Mouse (Mus musculus) heart, embryonic 13.5 days (tissue): ENCODE measurements at regions not wholly inside any gene's neighbourhood (a gene's known extent, or its start where the extent isn't known, plus 50 kb on each side); places are given as distances from the start of the nearest gene placed in this dataset.

ENCODE experiments used
- ATAC-seq: fragments of 200-750 bp; cut with Nextera tagmentation; 2 replicates; pipeline ENCODE4 v1.8.0; 2017; ENCODE audit warnings: moderate TSS enrichment; ENCODE audit not compliant: insufficient number of reproducible peaks, low FRiP score, low TSS enrichment; ENCODE audit errors: extremely low read depth
- H3K27ac ChIP-seq: fragments of 300-500 bp; sonication (generic); replicated peaks from 2 replicates; pipeline ENCODE4 v1.5.1; 2015; ENCODE audit warnings: moderate library complexity, mild to moderate bottlenecking, inconsistent platforms
- H3K27me3 ChIP-seq: fragments of 300-500 bp; sonication (generic); replicated peaks from 2 replicates; pipeline ENCODE4 v1.6.1; 2015; ENCODE audit warnings: mild to moderate bottlenecking, inconsistent platforms
- H3K36me3 ChIP-seq: fragments of 300-500 bp; sonication (generic); 2 replicates; pipeline ENCODE4 v1.6.1; 2015; ENCODE audit warnings: mild to moderate bottlenecking, inconsistent platforms
- H3K4me1 ChIP-seq: fragments of 300-500 bp; sonication (generic); 2 replicates; pipeline ENCODE4 v1.6.1; 2015; ENCODE audit warnings: inconsistent platforms
- H3K4me2 ChIP-seq: fragments of 300-500 bp; sonication (generic); 2 replicates; pipeline ENCODE4 v1.6.1; 2015; ENCODE audit warnings: inconsistent platforms, mild to moderate bottlenecking, moderate library complexity
- H3K4me3 ChIP-seq: fragments of 300-500 bp; sonication (generic); 2 replicates; pipeline ENCODE4 v1.5.1; 2015; ENCODE audit warnings: moderate library complexity, mild to moderate bottlenecking, inconsistent platforms
- H3K9ac ChIP-seq: fragments of 300-500 bp; sonication (generic); 2 replicates; pipeline ENCODE4 v1.6.1; 2015; ENCODE audit warnings: inconsistent platforms, mild to moderate bottlenecking, moderate library complexity
- H3K9me3 ChIP-seq: fragments of 300-500 bp; sonication (generic); 2 replicates; pipeline ENCODE4 v1.6.1; 2016; ENCODE audit warnings: inconsistent platforms
- WGBS: fragments of 180-500 bp; shearing (Covaris S2); methylation state at CpG from one replicate; pipeline ENCODE4 v1.1.7; 2015; ENCODE audit warnings: mixed read lengths; 5-methylcytosine and 5-hydroxymethylcytosine counted together

- Histone ChIP-seq H3K36me3 (no peaks in the 10 kb centered on the region), H3K27me3 (no peaks in the 10 kb centered on the region), H3K4me1 (no peaks in the 10 kb centered on the region), H3K4me3 (no peak overlapping the region), H3K27ac (no peak overlapping the region), H3K9me3 (no peaks in the 10 kb centered on the region), H3K9ac (no peak overlapping the region), H3K4me2 (no peak overlapping the region)
- ATAC-seq: no peak
- 61% methylated on average over 4 of the region's 4 CpGs for WGBS
Measured at GRCm38 (mm10) chr3:134118898-134119297, 117.4 kb upstream of the Cxxc4 start.

DNA sequence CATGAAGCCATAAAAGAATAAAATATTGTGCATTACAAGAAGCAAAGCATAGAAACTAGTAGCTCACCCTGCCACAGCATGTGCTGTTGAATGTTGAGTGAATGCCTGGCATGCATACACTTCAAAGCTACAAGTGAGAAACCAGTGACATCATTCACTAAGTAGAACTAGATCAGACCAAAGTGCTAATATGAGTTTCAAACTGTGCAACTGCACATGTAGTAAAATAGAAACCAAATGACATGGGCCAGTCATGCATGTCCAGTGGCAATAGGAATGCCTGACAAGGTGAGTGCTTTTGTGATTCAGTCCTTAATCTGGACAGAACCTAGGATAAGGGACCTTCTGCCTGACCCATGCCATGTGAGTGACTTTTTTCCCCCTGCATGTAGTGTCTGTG is 111.3 kb upstream of the Cxxc4 start:
- Histone ChIP-seq H3K9me3 (no peaks in the 10 kb centered on the region), H3K36me3 (no peaks in the 10 kb centered on the region), H3K4me1 (no peaks in the 10 kb centered on the region), H3K4me3 (no peak overlapping the region), H3K27me3 (no peaks in the 10 kb centered on the region), H3K27ac (no peak overlapping the region), H3K9ac (no peak overlapping the region), H3K4me2 (no peak overlapping the region)
- no peak for ATAC-seq

GRCm38 (mm10) chr3:134130412-134130811 is 105.9 kb upstream of the Cxxc4 start:
- no peak overlapping the region for H3K4me3 ChIP-seq
- WGBS: 58% methylated on average over 3 of the region's 3 CpGs
- no peak overlapping the region for H3K4me2 ChIP-seq
- H3K27me3 ChIP-seq: no peaks in the 10 kb centered on the region
- no peaks in the 10 kb centered on the region for H3K36me3 ChIP-seq
- no peak overlapping the region for H3K27ac ChIP-seq
- no peaks in the 10 kb centered on the region for H3K4me1 ChIP-seq
- no peaks in the 10 kb centered on the region for H3K9me3 ChIP-seq
- H3K9ac ChIP-seq: no peak overlapping the region
- no peak for ATAC-seq

DNA sequence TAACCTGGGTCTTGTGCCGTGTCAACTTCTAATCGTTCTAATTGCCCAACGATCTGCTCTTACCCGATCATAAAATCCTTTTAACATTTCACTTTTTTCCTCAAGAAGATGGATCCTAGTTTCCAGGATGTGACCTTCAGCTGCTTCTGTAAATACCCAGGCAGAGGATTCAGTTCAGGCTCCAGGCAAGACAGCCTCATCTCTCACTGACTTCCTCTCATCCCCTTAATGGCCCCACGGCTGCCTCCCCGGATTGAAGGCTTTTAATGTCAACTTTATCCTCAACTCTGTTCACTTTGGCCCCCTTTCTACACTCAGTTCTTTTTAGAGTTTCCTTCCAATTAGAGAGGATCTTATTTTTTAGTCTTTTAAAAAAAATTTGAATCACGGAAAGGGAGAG is 91.0 kb upstream of the Cxxc4 start:
- Histone ChIP-seq H3K9ac (no peak overlapping the region), H3K4me3 (no peak overlapping the region), H3K27ac (no peak overlapping the region), H3K36me3 (no peaks in the 10 kb centered on the region), H3K27me3 (no peaks in the 10 kb centered on the region), H3K9me3 (peaks cover under 1% of the 10 kb centered on the region; the same call in 1 of the 2 replicates), H3K4me1 (peaks cover 10% of the 10 kb centered on the region), H3K4me2 (0 out of 2 replicates have a peak overlapping the region, but pooled peaks have one; percentile 8)
- ATAC-seq: no peak
- 48% methylated on average over 7 of the region's 7 CpGs for WGBS

DNA sequence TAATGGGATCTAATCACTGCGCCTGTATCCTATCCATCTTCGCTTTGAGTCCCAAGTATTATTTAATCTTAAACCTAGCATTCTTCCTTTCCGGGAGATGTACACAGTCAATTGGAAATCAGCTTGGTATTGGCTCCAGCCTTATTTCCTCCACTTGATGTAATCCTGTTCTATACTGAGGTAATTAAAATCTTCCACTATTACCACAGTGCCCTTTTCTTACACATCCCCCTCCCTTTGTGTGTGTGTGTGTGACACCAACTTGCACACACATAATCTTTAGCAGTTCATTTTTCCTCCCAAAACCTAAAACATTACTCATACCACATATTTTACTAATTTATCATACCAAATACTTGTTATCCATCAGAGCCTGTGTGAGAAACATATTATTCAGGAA is 90.3 kb upstream of the Cxxc4 start:
- no peak for ATAC-seq
- no peak overlapping the region for H3K4me2 ChIP-seq
- 91% methylated on average over 3 of the region's 3 CpGs for WGBS
- no peaks in the 10 kb centered on the region for H3K9me3 ChIP-seq
- no peak overlapping the region for H3K4me3 ChIP-seq
- H3K27me3 ChIP-seq: no peaks in the 10 kb centered on the region
- H3K9ac ChIP-seq: no peak overlapping the region
- H3K36me3 ChIP-seq: no peaks in the 10 kb centered on the region
- H3K4me1 ChIP-seq: peaks cover 10% of the 10 kb centered on the region
- no peak overlapping the region for H3K27ac ChIP-seq

GRCm38 (mm10) chr3:134146373-134147224 is 89.7 kb upstream of the Cxxc4 start:
- 13% methylated on average over 14 of the region's 14 CpGs for WGBS
- no peaks in the 10 kb centered on the region for H3K27me3 ChIP-seq
- H3K36me3 ChIP-seq: no peaks in the 10 kb centered on the region
- ATAC-seq: peak; percentile 46; the same call in 1 of the 2 replicates
- H3K9ac ChIP-seq: peak overlapping the region; percentile 63
- peak overlapping the region; percentile 52 for H3K4me3 ChIP-seq
- peak overlapping the region; percentile 17; the same call in 1 of the 2 replicates for H3K27ac ChIP-seq
- peak overlapping the region; percentile 68 for H3K4me2 ChIP-seq
- peaks cover 10% of the 10 kb centered on the region for H3K4me1 ChIP-seq
- no peaks in the 10 kb centered on the region for H3K9me3 ChIP-seq

GRCm38 (mm10) chr3:134162288-134162687 is 74.0 kb upstream of the Cxxc4 start:
- Histone ChIP-seq H3K9ac (no peak overlapping the region), H3K36me3 (no peaks in the 10 kb centered on the region), H3K27ac (no peak overlapping the region), H3K27me3 (no peaks in the 10 kb centered on the region), H3K4me3 (no peak overlapping the region), H3K4me2 (no peak overlapping the region), H3K4me1 (no peaks in the 10 kb centered on the region), H3K9me3 (peaks cover 4% of the 10 kb centered on the region; the same call in 1 of the 2 replicates)
- ATAC-seq: no peak
- 65% methylated on average over 5 of the region's 5 CpGs for WGBS

DNA sequence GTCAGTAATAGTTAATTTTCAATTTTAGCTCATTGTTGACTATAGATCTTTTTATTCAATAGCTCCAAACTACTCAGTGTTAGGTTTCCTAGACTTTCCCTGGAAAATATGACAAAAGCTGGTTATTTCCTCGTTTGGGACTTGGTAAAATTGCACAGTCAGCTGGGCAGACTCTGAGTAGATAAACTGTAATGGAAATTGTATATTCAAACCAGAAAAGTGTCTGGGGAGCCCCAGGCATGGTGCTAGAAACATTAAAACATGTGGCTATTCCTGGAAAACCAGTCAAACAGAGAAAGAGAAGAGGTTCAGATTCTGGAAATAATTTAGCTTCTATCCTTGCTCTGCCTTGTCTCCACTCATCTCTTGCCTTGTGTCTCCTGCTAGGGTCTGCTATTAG is 66.4 kb upstream of the Cxxc4 start:
- no peaks in the 10 kb centered on the region for H3K4me1 ChIP-seq
- no peak overlapping the region for H3K27ac ChIP-seq
- no peaks in the 10 kb centered on the region for H3K36me3 ChIP-seq
- H3K4me3 ChIP-seq: no peak overlapping the region
- H3K4me2 ChIP-seq: no peak overlapping the region
- no peaks in the 10 kb centered on the region for H3K27me3 ChIP-seq
- ATAC-seq: no peak
- peaks cover 4% of the 10 kb centered on the region; the same call in 1 of the 2 replicates for H3K9me3 ChIP-seq
- no peak overlapping the region for H3K9ac ChIP-seq
- 31% methylated on average over 1 of the region's 1 CpGs for WGBS

DNA sequence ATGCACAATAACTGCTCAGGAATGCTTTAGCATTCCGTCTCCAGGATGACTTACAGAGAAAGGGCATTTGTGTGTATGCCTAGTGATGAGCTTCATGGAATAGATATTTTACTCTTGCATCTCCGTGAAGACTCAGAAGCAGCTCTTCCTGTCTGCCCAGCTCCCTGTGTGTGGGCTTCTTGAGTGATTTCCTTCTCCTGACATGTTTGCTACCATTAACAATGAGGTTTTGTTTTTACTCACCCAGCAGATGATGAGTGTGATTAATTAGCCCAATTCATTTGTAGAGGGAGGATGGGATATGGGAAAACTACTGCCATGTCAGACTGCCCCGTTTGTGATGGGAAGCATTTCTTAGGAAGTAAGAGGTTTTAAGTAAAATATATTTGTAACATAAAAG is 63.9 kb upstream of the Cxxc4 start:
- WGBS: 40% methylated on average over 3 of the region's 3 CpGs
- no peaks in the 10 kb centered on the region for H3K4me1 ChIP-seq
- no peak overlapping the region for H3K4me2 ChIP-seq
- H3K9ac ChIP-seq: no peak overlapping the region
- no peaks in the 10 kb centered on the region for H3K9me3 ChIP-seq
- no peaks in the 10 kb centered on the region for H3K36me3 ChIP-seq
- H3K27me3 ChIP-seq: no peaks in the 10 kb centered on the region
- H3K27ac ChIP-seq: no peak overlapping the region
- no peak for ATAC-seq
- no peak overlapping the region for H3K4me3 ChIP-seq

- no peak overlapping the region for H3K4me2 ChIP-seq
- H3K9me3 ChIP-seq: no peaks in the 10 kb centered on the region
- H3K4me1 ChIP-seq: peaks cover 12% of the 10 kb centered on the region
- ATAC-seq: no peak
- no peak overlapping the region for H3K9ac ChIP-seq
- H3K27me3 ChIP-seq: no peaks in the 10 kb centered on the region
- H3K36me3 ChIP-seq: no peaks in the 10 kb centered on the region
- H3K4me3 ChIP-seq: no peak overlapping the region
- no peak overlapping the region for H3K27ac ChIP-seq
- WGBS: 62% methylated on average over 7 of the region's 7 CpGs
Measured at GRCm38 (mm10) chr3:134178491-134179054, 57.7 kb upstream of the Cxxc4 start.

DNA sequence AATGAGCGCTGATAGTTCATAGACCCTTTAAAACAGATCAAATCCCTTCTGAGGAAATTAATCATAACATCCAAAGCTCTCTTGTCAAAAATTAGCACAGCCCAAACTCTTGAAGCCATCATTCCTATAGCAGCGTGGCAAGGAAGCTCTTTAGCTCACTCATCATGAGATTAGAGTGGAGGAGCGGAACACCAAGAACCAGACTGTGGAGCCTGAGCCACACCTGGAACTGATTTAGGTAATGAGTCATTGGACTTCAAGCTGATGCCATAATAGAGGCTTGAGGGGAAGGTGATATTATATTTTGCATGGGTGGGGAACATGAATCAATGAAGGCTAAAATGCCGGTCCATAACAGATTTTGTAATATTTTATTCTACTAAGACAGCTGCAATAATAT is 52.2 kb upstream of the Cxxc4 start:
- WGBS: 79% methylated on average over 4 of the region's 4 CpGs

More for the DNA sequence above, 52.2 kb upstream of the Cxxc4 start:
- Histone ChIP-seq H3K9ac (no peak overlapping the region), H3K4me1 (peaks cover 10% of the 10 kb centered on the region; the same call in 1 of the 2 replicates), H3K27ac (no peak overlapping the region), H3K4me2 (no peak overlapping the region), H3K36me3 (no peaks in the 10 kb centered on the region), H3K9me3 (no peaks in the 10 kb centered on the region), H3K4me3 (no peak overlapping the region), H3K27me3 (no peaks in the 10 kb centered on the region)
- ATAC-seq: no peak
